Mouse (Mus musculus) hindbrain, embryonic 15.5 days (tissue): ENCODE results near the gene Txndc11. TPM values are rescaled to one million over a fixed set of nuclear protein-coding genes. Genes with fewer than 3 reads are reported as not detected.
A peak's percentile ranks its signal among the peaks of the same experiment; 100 is the strongest.

Source experiments
- ATAC-seq: fragments of 200-750 bp; cut with Nextera tagmentation; 2 replicates; pipeline ENCODE4 v1.8.0; 2017; ENCODE audit warnings: low read depth, moderate number of reproducible peaks, moderate TSS enrichment; ENCODE audit not compliant: low FRiP score
- H3K27ac ChIP-seq: fragments of 300-500 bp; sonication (generic); replicated peaks from 2 replicates; pipeline ENCODE4 v1.5.1; 2015; ENCODE audit warnings: mild to moderate bottlenecking, inconsistent platforms
- H3K27me3 ChIP-seq: fragments of 300-500 bp; sonication (generic); 2 replicates; pipeline ENCODE4 v1.6.1; 2015; ENCODE audit warnings: control low read depth, inconsistent platforms
- H3K36me3 ChIP-seq: fragments of 300-500 bp; sonication (generic); 2 replicates; pipeline ENCODE4 v1.6.1; 2015; ENCODE audit warnings: control low read depth, inconsistent platforms
- H3K4me1 ChIP-seq: fragments of 300-500 bp; sonication (generic); replicated peaks from 2 replicates; pipeline ENCODE4 v1.6.1; 2015; ENCODE audit warnings: control low read depth, inconsistent platforms
- H3K4me2 ChIP-seq: fragments of 300-500 bp; sonication (generic); 2 replicates; pipeline ENCODE4 v1.6.1; 2015; ENCODE audit warnings: moderate library complexity, mild to moderate bottlenecking, inconsistent platforms
- H3K4me3 ChIP-seq: fragments of 300-500 bp; sonication (generic); 2 replicates; pipeline ENCODE4 v1.5.1; 2015; ENCODE audit warnings: mild to moderate bottlenecking, inconsistent platforms
- H3K9ac ChIP-seq: fragments of 300-500 bp; sonication (generic); 2 replicates; pipeline ENCODE4 v1.6.1; 2015; ENCODE audit warnings: inconsistent platforms
- H3K9me3 ChIP-seq: fragments of 300-500 bp; sonication (generic); 2 replicates; pipeline ENCODE4 v1.6.1; 2016; ENCODE audit warnings: control low read depth, inconsistent platforms
- WGBS: fragments of 180-500 bp; shearing (Covaris S2); methylation state at CpG from one replicate; pipeline ENCODE4 v1.1.7; 2015; 5-methylcytosine and 5-hydroxymethylcytosine counted together
- microRNA-seq: library from miRNA; unstranded; fragments of <30 nt; microRNA quantifications from one replicate; pipeline ENCODE4, GENCODE M21; 2016
- polyA plus RNA-seq: library from polyadenylated mRNA; unstranded; fragments of >200 nt; fragmentation: Nextera tagmentation; extraction: Ambion mirVana; gene quantifications from 2 replicates; pipeline ENCODE4 v1.2.1, GENCODE M21; 2015

Gene Txndc11
- polyA plus RNA-seq, 1 experiment from 2014 or later = 32.6 TPM

GRCm38 (mm10) chr16:11031320-11031719 is 103.1 kb downstream of the Txndc11 start:
- H3K27me3 ChIP-seq = no peaks in the 10 kb centered on the region
- no peak overlapping the region for H3K27ac ChIP-seq
- no peak overlapping the region for H3K9ac ChIP-seq
- H3K4me1 ChIP-seq = no peaks in the 10 kb centered on the region; the same call in 1 of the 2 replicates
- no peaks in the 10 kb centered on the region for H3K9me3 ChIP-seq
- whole genome bisulfite sequencing = 66% methylated on average over 3 of the region's 3 CpGs
- no peak for ATAC-seq
- no peak overlapping the region for H3K4me3 ChIP-seq
- no peaks in the 10 kb centered on the region for H3K36me3 ChIP-seq
- H3K4me2 ChIP-seq = no peak overlapping the region

GRCm38 (mm10) chr16:11030844-11031243 is 103.6 kb downstream of the Txndc11 start:
- no peaks in the 10 kb centered on the region for H3K9me3 ChIP-seq
- H3K4me3 ChIP-seq = no peak overlapping the region
- no peak overlapping the region for H3K9ac ChIP-seq
- no peaks in the 10 kb centered on the region for H3K27me3 ChIP-seq
- no peak overlapping the region for H3K4me2 ChIP-seq
- ATAC-seq = no peak
- H3K4me1 ChIP-seq = no peaks in the 10 kb centered on the region; the same call in 1 of the 2 replicates
- no peak overlapping the region for H3K27ac ChIP-seq
- no peaks in the 10 kb centered on the region for H3K36me3 ChIP-seq
- WGBS = 90% methylated on average over 4 of the region's 4 CpGs

DNA sequence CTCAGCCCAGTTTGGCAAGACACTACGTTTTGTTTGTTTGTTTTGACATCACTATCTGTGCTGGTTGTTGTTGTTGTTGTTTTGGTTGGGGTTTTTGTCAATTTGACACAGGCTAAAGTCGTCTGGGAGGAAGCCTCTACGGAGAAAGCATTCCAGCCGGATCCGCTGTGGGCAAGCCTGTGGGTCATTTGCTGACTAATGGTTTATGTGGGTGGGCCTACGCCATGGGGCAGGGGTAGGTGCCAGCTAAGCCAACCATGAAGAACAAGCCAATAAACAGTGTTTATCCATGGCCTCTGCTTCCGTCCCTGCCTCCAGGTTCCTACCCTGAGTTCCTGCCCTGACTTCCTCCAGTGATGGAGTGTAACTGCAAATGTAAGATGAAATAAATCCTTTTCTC is 106.2 kb downstream of the Txndc11 start:
- no peaks in the 10 kb centered on the region for H3K27me3 ChIP-seq
- no peak overlapping the region for H3K4me3 ChIP-seq
- no peaks in the 10 kb centered on the region for H3K9me3 ChIP-seq
- H3K4me1 ChIP-seq = no peaks in the 10 kb centered on the region
- no peak overlapping the region for H3K4me2 ChIP-seq
- no peak overlapping the region for H3K27ac ChIP-seq
- ATAC-seq = no peak
- WGBS = 68% methylated on average over 7 of the region's 7 CpGs
- H3K9ac ChIP-seq = no peak overlapping the region
- no peaks in the 10 kb centered on the region for H3K36me3 ChIP-seq

Small RNA genes lying within 50 kb of the gene (microRNA-seq; reads per million reads assigned to microRNA genes)
- gene Gm23935 = 188 reads per million, percentile 59 among the genes with 10 or more reads in this experiment

Other genes with a start within 250 kb of the Txndc11 start
- gene Snn, start 73.7 kb downstream of the Txndc11 start, polyA plus RNA-seq = 125 and 133 TPM in 2 replicates
- 30.1 and 32.2 TPM in 2 replicates for gene Litaf, start 68.5 kb downstream of the Txndc11 start, polyA plus RNA-seq
- gene Zc3h7a, start 41.7 kb upstream of the Txndc11 start, polyA plus RNA-seq = 70.1 and 73.8 TPM in 2 replicates
- gene Rsl1d1, start 68.7 kb upstream of the Txndc11 start, polyA plus RNA-seq = 119 and 130 TPM in 2 replicates
- 49.5 and 51.2 TPM in 2 replicates for gene Gspt1, start 119.7 kb upstream of the Txndc11 start, polyA plus RNA-seq
- 0.19 TPM in 1 of 2 replicates, not detected in the other for gene Tnfrsf17, start 179.2 kb upstream of the Txndc11 start, polyA plus RNA-seq
- gene Snx29, start 188.3 kb upstream of the Txndc11 start, polyA plus RNA-seq = 17.2 and 18.0 TPM in 2 replicates